Mouse (Mus musculus) layer of hippocampus, adult 2 months (tissue): Measurements from ENCODE around the gene Ezh1. TPM values are rescaled to one million over a fixed set of nuclear protein-coding genes. Genes with fewer than 3 reads are reported as not detected.

Experiments
- DNase-seq, 2 experiments: peaks; one replicate each; pipeline ENCODE4 v3.0.0; 2022; ENCODE audit warnings: low spot score in 2 of 2
- H3K27ac ChIP-seq: fragments of 200-600 bp; 2 replicates; pipeline ENCODE4 v1.8.1; 2022
- H3K4me3 ChIP-seq: fragments of 200-600 bp; 2 replicates; pipeline ENCODE4 v1.8.1; 2022; ENCODE audit warnings: mild to moderate bottlenecking
- CTCF ChIP-seq: fragments of 200-600 bp; conservative IDR thresholded peaks from 2 replicates; pipeline ENCODE4 v1.8.1; 2022; ENCODE audit warnings: antibody characterized with exemption, mild to moderate bottlenecking, moderate library complexity
- long read RNA-seq, 2 experiments: library from polyadenylated mRNA; stranded (forward); transcript quantifications; one replicate each; pipeline ENCODE4 v2.0.0; 2021; ENCODE audit warnings: borderline mapping rate in 2 of 2
- total RNA-seq, 2 experiments: library from RNA; stranded (reverse); gene quantifications; 2 replicates each; pipeline ENCODE4 v1.2.3; 2021

Gene Ezh1
- total RNA-seq: 10 to 100 TPM; 73.6 to 81.8 TPM
- long read RNA-seq, experiment 1, full-length matches to known transcripts: 25 of 76 reads
- long read RNA-seq, experiment 1, partial matches to known transcripts: 31 of 76 reads
- long read RNA-seq, experiment 1, other reads (novel, unspliced or antisense): 20 of 76 reads
- long read RNA-seq, experiment 2, full-length matches to known transcripts: 55 of 107 reads
- long read RNA-seq, experiment 2, partial matches to known transcripts: 24 of 107 reads
- long read RNA-seq, experiment 2, other reads (novel, unspliced or antisense): 28 of 107 reads

DNA sequence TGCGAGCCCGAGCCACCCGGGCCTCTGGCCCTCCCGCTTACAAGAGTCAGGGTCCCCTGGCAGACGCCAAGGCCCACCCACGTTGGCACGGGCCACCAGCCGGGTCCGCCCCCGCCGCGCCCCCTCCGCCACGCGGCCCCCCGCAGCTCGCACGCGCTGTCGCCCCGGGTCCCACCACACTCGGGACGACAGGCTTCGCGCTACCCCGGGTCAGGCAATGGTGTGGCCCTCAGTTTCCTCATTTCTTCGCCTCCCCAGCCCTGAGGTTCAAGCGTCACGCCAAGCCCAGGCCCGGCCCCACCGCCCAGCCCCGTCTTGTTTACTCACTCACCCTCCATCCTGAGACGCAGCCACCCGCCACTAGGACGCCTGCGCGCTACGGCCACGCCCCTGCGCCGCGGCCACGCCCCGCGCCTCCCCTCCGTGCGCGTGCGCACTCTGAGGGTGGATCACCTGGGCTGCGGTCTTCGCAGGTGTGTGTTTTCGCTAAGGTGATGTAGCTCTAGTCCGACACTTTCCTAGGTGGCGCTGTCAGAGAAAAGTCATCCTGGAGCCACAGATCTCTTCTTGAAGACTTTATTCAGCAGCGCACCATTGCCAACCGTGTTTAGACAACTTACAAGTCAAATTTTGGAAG, at the start of gene Ezh1:
TSS of gene Ezh1 (minus strand) at position 399 of the 637 bp plus-strand sequence.
- peak; percentile 87 to 93 for DNase-seq
- Histone ChIP-seq H3K4me3 (peak within 1 kb of the TSS; percentile 76), H3K27ac (peak within 1 kb of the TSS; percentile 94)
- peak; percentile 63 for TF ChIP-seq CTCF

GRCm38 (mm10) chr11:101275309-101275708, 49.0 kb upstream of the Ezh1 start:
- Histone ChIP-seq H3K4me3 (no peak overlapping the region), H3K27ac (no peak overlapping the region)
- no peak for TF ChIP-seq CTCF
- DNase-seq: no peak

GRCm38 (mm10) chr11:101272446-101272845, 46.2 kb upstream of the Ezh1 start:
- no peak for DNase-seq
- H3K4me3 ChIP-seq: no peak overlapping the region
- no peak overlapping the region for H3K27ac ChIP-seq
- TF ChIP-seq CTCF: no peak

DNA sequence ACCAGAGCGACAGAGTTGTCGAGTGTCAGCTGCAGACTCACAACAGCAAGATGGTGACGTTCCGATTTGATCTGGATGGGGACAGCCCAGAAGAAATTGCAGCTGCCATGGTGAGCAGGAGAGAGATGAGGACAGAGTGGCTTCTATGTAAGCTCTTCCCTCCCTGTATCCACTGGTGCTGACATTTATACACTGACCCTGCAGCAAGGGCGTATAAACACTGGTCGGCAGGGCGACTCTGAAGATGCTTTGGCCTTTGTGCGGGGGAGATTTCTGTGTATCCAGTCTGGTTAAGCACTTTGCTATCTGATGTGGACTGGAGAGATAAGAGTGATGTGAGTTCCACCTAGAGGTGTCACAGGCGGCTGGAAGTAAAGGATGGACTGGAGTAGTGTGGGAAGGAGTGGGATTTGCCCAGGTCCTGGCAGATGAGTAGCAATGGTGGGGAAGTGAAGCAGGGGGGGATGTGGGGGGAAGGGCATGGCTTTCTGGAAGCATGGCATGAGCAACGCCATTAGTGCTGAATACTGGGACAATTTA, 43.4 kb upstream of the Ezh1 start:
- no peak for TF ChIP-seq CTCF
- Histone ChIP-seq H3K4me3 (no peak overlapping the region), H3K27ac (no peak overlapping the region)
- no peak for DNase-seq

DNA sequence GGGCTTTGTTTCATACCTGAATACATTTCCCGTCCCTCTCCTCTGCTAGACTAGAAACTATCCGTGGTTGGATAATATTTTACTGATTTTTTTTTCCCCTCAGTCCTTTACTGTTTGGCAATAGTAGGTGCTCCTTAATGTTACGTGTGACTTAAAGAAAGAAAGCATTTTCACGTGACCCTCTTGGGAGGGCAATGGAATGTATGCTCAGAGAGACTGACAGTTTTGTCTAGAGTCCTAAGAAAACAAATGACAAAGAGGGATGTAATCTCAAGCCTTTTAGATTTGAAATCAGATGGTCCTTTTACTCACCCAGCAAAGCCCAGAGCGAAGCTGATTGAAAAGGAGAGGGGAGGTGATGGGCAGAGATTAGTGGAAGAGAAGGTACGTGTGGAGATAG, 39.6 kb upstream of the Ezh1 start:
- no peak for DNase-seq
- Histone ChIP-seq H3K27ac (no peak overlapping the region), H3K4me3 (no peak overlapping the region)
- TF ChIP-seq CTCF: no peak

- H3K27ac ChIP-seq: no peak overlapping the region
- no peak for TF ChIP-seq CTCF
- H3K4me3 ChIP-seq: peak overlapping the region; percentile 0; the same call in 1 of the 2 replicates
- no peak for DNase-seq
These were observed 38.8 kb upstream of the Ezh1 start for GRCm38 (mm10) chr11:101264954-101265471.

DNA sequence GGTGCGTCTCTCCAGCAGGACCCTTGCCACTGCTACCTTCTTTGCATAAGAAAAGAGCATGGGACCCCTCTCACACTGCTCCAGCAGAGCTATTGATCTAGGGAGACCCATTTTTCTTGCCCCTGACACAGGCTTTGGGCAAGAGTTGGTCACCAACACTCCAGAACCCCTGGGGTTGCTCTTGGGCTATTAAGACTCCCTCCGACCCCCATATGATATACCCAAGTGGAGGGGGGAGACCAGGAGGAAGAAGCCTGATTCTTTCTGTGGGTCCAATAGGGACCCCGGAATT, 37.7 kb upstream of the Ezh1 start:
- no peak for TF ChIP-seq CTCF
- DNase-seq: no peak
- no peak overlapping the region for H3K27ac ChIP-seq
- no peak overlapping the region for H3K4me3 ChIP-seq

- H3K4me3 ChIP-seq: no peak overlapping the region
- no peak for DNase-seq
- H3K27ac ChIP-seq: no peak overlapping the region
- no peak for TF ChIP-seq CTCF
These were observed 37.1 kb upstream of the Ezh1 start for GRCm38 (mm10) chr11:101263138-101263988.

DNA sequence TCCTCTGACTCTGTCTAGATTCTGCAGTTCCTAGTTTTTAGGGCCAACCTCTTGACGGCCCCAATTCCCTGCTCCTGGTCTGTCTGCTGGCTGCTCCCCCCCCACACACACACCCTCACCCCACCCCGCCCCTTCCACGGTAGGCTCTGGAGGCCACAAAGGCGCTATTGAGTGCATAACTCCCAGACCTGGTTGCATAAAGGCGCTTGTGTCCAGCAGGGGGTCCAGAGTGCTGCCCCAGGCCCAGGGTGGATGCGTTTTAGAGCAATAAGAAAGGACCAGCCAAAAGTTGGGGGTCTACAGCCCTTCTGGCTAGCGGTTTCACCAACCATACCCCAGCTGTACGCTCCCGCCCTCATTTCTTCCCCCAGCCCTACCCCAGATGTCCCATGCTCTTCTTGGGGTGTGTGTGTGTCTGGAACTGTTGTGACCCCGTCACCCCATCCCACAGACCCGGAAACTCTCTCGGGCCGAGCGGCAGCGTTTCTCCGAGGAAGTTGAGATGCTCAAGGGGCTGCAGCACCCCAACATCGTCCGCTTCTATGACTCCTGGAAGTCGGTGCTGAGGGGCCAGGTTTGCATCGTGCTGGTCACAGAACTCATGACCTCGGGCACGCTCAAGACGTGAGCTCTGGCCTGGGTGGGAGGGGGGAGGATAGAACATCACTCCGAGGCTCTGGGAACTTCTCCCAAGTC, 36.2 kb upstream of the Ezh1 start:
- H3K4me3 ChIP-seq: no peak overlapping the region
- no peak for DNase-seq
- TF ChIP-seq CTCF: no peak
- H3K27ac ChIP-seq: no peak overlapping the region

DNA sequence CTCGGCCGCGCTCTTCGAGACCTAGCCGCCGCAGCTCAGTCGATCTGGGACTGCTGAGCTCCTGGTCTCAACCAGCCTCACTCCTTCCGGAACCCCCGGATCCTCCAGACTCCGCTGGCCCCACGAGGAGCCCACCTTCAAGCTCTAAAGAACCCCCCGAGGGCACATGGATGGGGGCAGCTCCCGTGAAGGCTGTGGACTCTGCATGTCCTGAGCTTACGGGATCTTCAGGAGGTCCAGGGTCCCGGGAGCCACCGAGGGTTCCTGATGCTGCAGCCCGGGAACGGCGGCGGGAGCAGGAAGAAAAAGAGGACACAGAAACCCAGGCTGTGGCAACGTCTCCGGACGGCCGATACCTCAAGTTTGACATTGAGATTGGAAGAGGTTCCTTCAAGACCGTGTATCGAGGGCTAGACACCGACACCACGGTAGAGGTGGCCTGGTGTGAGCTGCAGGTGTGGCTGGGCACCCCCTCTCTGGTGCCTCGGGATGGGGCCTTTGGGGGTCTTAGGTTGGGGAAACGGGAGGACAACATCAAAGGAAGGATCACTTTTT, 34.6 kb upstream of the Ezh1 start:
- peak overlapping the region; percentile 81 for H3K27ac ChIP-seq
- TF ChIP-seq CTCF: no peak
- peak overlapping the region; percentile 55 for H3K4me3 ChIP-seq
- DNase-seq: no peak

- no peak for TF ChIP-seq CTCF
- Histone ChIP-seq H3K27ac (peak within 1 kb of the TSS; percentile 81), H3K4me3 (peak within 1 kb of the TSS; percentile 55)
- DNase-seq: peak in 1 of 2 experiments; percentile 29
These were observed 33.9 kb upstream of the Ezh1 start, which contains the start of gene Wnk4 for GRCm38 (mm10) chr11:101259948-101260825. Gene Wnk4 (plus strand): TSS chr11:101260567.
